Comparison of ENCODE assay signal across 9 mouse cellular contexts in genomic region chr3:154570786-154571185, GRCm38 (mm10). TPM values are rescaled to one million over a fixed set of nuclear protein-coding genes. Genes with fewer than 3 reads are reported as not detected.
DNase-seq lines count a peak whose midpoint lies in the region; ATAC-seq lines count a peak whose summit lies in the region.
"Had no signal": no experiment of that assay in that cellular context is flagged by ENCODE, and none has a peak within 500 bp of the region (broad histone marks: within the 10 kb centered on the region; RNA-seq: fewer than 3 reads in every experiment).

No protein-coding gene starts in this region.

- H3K27me3 ChIP-seq in heart, embryonic 11.5 days (ENCODE audit: control insufficient read depth, insufficient read depth, low read length), result peaks cover 9% of the 10 kb centered on the region; the same call in 1 of the 2 replicates
- peaks cover 19% of the 10 kb centered on the region for H3K27me3 ChIP-seq in limb, embryonic 15.5 days

- H3K27ac ChIP-seq in heart, embryonic 11.5 days (ENCODE audit: low read depth, low read length), result no peak overlapping the region
- H3K27ac ChIP-seq in limb, embryonic 15.5 days, result no peak overlapping the region

- no peaks in the 10 kb centered on the region for H3K4me1 ChIP-seq in heart, embryonic 11.5 days (ENCODE audit: control insufficient read depth, insufficient read depth, low read length)
- H3K4me1 ChIP-seq in limb, embryonic 15.5 days, result peaks cover 10% of the 10 kb centered on the region; the same call in 1 of the 2 replicates

- H3K36me3 ChIP-seq in heart, embryonic 11.5 days (ENCODE audit: control insufficient read depth, insufficient read depth, low read length), result no peaks in the 10 kb centered on the region
- H3K36me3 ChIP-seq in limb, embryonic 15.5 days, result no peaks in the 10 kb centered on the region

- DNase-seq in cerebellum, postnatal 10 days, result peak; percentile 18 to 27
- DNase-seq in cerebellum, adult 8-10 months, result no peak
- peak; percentile 63 for DNase-seq in NIH3T3 (ENCODE audit: low read depth)
- no peak for DNase-seq in urinary bladder, postnatal 25 days (ENCODE audit: low spot score)
- DNase-seq in natural killer cell, adult 2 months (ENCODE audit: low spot score in 2 of 2), result no peak
- no peak for DNase-seq in left cerebral cortex, adult 18-20 months (ENCODE audit: low spot score in 2 of 2)
- DNase-seq: layer of hippocampus, adult 9-11 months had no signal

- peak overlapping the region; percentile 33 for H3K4me3 ChIP-seq in heart, embryonic 11.5 days (ENCODE audit: low read depth, low read length)
- peak overlapping the region; percentile 22 for H3K4me3 ChIP-seq in limb, embryonic 15.5 days

- WGBS in heart, embryonic 11.5 days (ENCODE audit: insufficient replicate concordance), result 4% methylated on average over 12 of the region's 12 CpGs
- WGBS in limb, embryonic 15.5 days, result 10% methylated on average over 12 of the region's 12 CpGs

- no peak overlapping the region for H3K9ac ChIP-seq in heart, embryonic 11.5 days (ENCODE audit: low read depth, low read length)
- no peak overlapping the region for H3K9ac ChIP-seq in limb, embryonic 15.5 days

- peak overlapping the region; percentile 64 for H3K4me2 ChIP-seq in heart, embryonic 11.5 days
- peak overlapping the region; percentile 31 for H3K4me2 ChIP-seq in limb, embryonic 15.5 days

- ATAC-seq in heart, embryonic 11.5 days (replicated peaks; ENCODE audit: insufficient number of reproducible peaks, low FRiP score, low TSS enrichment), result no peak
- ATAC-seq in limb, embryonic 15.5 days (ENCODE audit: insufficient number of reproducible peaks, low FRiP score, low TSS enrichment, low read depth), result no peak

- no peaks in the 10 kb centered on the region for H3K9me3 ChIP-seq in heart, embryonic 11.5 days (replicated peaks; ENCODE audit: control insufficient read depth, low read length)
- no peaks in the 10 kb centered on the region for H3K9me3 ChIP-seq in limb, embryonic 15.5 days

RNA-seq across cellular contexts. Expression of gene Cryz, which starts 25.7 kb away (rescaled TPM):
- 12.2 and 14.5 TPM in 2 replicates for polyA plus RNA-seq in heart, embryonic 11.5 days (2014; fragmentation: Nextera tagmentation; extraction: Ambion mirVana)
- polyA plus RNA-seq in limb, embryonic 15.5 days (2015; fragmentation: Nextera tagmentation; extraction: Ambion mirVana), result 13.8 and 14.2 TPM in 2 replicates
- 10 to 100 TPM; 20.3 to 21.3 TPM for total RNA-seq in left cerebral cortex, adult 18-20 months (2021)

RNA-seq across cellular contexts. Expression of gene Tyw3, which starts 26.1 kb away (rescaled TPM):
- polyA plus RNA-seq in heart, embryonic 11.5 days (2014; fragmentation: Nextera tagmentation; extraction: Ambion mirVana), result 14.0 and 17.9 TPM in 2 replicates
- 11.2 and 11.3 TPM in 2 replicates for polyA plus RNA-seq in limb, embryonic 15.5 days (2015; fragmentation: Nextera tagmentation; extraction: Ambion mirVana)
- 10 to 100 TPM; 13.5 to 13.6 TPM for total RNA-seq in left cerebral cortex, adult 18-20 months (2021)

Comparison
In these comparisons a context has a peak if more than half of its experiments do, and no peak if none do; other contexts are left out.
1. DNase-seq: peak in cerebellum, postnatal 10 days (2 of 2) and NIH3T3 (single experiment); none in cerebellum, adult 8-10 months (single experiment), urinary bladder, postnatal 25 days (single experiment), natural killer cell, adult 2 months (0 of 2) and left cerebral cortex, adult 18-20 months (0 of 2).